Mouse (Mus musculus): ENCODE measurements around the gene Gm26920.
A peak's percentile ranks its signal among the peaks of the same experiment; 100 is the strongest.
"Not testable (repeated sequence)": the region's sequence is repeated elsewhere in the genome, so short reads cannot be mapped to it uniquely, and the experiment has no call there.

Gm26920 gene

DNA sequence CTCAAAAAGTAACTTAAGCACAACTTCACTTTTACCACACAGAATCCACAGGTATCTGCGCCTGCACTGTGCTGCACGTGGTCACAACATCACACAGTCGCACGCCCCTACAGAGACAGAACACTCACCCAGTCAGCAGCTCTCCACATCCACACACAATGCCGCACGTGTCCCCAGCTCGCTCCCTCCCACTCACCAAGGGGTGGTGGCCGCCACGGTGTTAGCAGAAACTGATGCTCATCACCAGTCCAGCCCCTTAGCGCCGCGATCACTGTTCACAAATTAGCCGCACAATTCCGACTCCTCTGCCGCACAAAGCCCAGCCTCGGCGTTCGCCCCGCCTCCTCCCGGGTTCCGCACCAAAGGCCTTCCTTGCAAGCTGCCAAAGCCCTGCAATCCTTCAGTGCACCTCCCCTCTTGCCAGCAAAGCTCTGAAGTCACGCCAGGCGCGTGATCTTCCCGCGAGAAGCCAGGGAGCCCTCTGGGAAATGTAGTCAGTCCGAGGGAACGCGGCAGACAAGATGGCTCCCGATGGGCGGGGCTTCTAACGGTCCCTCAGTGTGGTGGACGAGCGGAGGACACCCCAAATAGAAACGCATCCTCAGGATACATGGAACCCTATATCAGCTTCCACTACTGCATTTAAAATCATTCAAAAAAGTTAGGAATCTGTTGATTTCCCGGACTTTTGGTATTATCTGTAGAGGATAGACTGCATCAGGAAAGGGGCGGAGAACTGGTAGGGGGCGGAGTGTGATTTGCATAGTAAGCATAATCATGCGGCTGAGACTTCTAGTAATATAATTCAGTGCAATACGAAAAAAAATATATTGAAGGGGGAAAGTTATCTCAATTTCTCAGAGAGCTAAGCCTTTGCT, at the start of gene Gm26920, which contains the start of gene Zfp566:
TSS of gene Gm26920 (minus strand) at position 319 of the 878 bp plus-strand sequence.
TSS of gene Zfp566 (minus strand) at position 436 of the 878 bp plus-strand sequence.
- peak; percentile 91 to 97 for DNase-seq (ENCODE audit: low spot score in 2 of 2)

DNA sequence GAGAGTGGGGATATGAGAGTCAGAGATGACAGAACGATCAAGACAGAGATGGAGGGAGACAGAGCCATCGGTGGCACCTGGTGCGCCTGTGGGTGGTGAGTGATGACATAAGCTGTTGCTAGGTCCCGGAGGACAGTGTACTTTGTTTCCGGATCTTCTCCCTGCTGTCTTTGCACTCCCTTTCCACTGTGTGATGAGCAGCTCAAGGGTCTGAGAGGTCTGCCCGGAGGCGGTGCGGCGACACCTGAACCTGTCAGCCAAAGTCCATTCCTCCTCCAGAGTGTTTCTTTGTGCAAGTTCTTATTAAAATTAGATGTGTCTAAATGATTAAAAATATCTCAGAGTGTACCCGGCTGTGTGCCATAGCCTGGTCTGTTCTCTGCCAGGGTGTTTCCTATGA, 46.6 kb upstream of the Gm26920 start:
- no peak for DNase-seq (ENCODE audit: low spot score in 2 of 2)

DNA sequence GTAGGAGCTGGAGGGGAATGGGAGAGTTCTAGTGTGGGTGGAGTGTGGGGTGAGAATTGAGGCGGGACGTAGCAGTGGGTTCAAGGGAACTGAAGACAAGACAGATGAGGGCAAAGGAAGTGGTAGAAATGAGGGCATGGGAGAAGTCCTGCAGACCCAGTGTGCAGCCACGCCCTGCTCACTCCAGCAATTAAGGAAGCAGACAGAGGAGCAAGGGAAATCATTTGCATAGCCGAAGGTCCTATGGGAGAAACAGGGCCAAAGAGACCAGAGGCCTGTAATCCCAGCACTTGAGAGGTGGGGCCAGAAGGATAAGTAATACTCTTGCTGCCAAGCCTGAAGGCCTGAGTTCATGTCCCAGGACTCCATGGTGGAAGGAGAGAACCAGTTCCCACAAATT, 42.2 kb upstream of the Gm26920 start:
- DNase-seq (ENCODE audit: low spot score in 2 of 2), result no peak

DNA sequence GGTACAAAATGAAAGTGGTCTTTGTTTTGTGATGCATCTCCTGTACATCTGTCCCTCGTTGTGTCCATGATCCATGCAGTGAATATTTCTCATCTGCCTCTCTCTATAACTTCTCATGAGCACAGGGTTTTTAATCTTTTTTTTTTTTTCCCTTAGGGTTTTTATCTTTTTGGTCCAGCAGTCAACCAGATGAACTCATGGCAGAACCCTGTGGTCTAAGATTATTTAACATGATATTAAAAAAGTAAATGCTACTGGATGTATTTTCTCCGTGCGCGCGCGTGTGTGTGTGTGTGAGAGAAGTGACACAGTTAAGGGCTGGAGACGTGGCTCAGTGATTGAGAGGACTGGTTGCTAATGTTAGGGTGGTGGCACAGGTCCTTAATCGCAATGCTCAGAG, 39.7 kb upstream of the Gm26920 start:
- DNase-seq (ENCODE audit: low spot score in 2 of 2), result no peak

DNA sequence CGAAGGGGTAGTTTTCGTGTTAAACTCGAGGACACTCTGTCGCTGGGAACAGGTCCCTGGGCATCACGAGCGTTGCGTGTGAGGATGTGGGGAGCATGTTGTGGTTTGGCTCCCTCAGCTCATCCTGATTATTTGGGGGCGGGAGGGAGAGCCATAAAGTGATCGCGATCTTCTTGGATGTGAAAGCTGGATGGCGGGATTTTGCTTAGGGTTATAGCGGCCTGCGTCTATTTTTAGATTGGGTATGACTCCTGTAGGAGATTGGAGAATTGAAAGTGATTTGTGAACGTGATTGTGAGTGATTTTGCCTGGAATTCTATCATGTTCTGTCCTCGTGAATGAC, 31.9 kb upstream of the Gm26920 start:
- DNase-seq (ENCODE audit: low spot score in 2 of 2), result no peak

DNA sequence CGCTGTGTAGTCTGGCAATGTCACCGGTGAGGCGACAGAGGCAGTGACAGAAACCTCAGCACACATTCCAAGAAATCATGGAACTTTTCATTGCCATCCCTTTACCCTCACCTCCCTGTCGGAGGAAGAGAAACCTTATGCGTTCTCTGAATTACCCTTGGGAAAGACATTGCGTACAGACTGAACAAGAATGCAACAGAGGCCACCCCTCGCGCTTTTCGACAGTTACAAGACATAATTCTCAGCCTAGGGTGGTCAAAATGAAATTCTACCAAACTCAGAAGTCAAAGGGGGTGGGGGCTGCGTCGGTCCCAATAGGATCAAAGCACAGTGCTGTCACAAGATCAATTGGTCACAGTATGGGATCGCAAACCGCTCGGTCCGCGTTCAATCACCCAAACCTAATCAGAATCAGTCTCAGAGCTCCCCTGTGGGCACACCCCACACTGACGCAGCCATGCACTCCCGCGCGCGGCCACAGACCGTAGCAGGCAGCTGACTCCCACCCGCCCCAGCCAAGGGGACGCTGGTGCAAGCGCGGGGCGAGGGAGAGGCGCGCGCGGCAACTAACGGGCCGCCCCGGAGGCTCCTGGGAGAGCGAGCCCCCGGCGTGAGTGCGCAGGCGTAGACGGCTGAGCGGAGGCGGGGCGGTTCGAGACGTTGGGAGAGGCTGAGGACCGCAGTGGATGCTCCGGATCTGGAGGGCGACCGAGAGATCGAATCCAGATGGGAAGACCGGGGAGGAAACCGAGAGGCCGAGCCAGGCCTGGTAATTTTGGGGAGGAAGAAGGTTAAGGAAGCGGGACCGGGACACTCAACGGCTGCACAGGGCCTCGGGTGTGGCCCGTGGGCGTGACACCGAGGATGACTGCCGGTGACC, 31.3 kb upstream of the Gm26920 start, which contains the start of gene Zfp382:
TSS of gene Zfp382 (plus strand) at position 635 of the 880 bp plus-strand sequence.
- DNase-seq (ENCODE audit: low spot score in 2 of 2), result peak; percentile 72 to 86

DNA sequence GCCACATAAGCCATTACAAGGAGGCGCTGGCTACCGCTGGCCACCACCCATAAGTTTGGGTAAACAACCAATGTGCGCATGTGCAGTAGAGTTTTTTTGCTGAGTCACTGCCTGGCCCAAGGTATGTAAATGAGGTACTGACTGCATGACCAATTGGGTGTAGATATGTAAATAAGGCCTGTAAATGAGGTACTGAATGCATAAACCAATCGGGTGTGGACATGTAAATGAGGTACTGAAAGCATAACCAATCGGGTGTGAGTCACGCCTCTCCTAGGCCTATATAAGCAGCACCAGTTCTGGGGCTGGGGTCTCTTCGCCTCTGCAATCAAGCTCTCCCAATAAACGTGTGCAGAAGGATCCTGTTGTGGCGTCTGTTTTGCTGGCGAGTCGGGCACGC, 27.7 kb upstream of the Gm26920 start:
- not testable (repeated sequence) for DNase-seq (ENCODE audit: low spot score in 2 of 2)

DNA sequence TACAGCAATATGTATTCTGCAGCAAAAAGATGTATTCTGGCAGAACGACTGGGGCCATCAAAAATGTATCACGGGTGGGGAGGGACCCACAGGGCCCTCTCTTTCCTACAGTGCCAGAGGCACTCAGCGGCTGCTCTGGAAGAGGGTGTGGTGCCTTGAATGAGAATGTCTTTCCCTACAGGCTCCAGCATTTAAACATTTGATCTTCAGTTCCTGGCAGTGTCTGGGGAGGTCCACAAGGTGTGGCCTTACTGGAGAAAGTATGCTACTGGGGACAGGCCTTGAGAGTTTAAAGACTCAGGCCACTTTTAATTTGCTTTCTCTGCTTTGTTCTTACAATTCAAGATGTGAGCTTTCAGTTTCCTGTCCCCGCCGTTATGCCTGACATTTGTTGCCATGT, 25.9 kb upstream of the Gm26920 start:
- DNase-seq (ENCODE audit: low spot score in 2 of 2), result no peak

DNA sequence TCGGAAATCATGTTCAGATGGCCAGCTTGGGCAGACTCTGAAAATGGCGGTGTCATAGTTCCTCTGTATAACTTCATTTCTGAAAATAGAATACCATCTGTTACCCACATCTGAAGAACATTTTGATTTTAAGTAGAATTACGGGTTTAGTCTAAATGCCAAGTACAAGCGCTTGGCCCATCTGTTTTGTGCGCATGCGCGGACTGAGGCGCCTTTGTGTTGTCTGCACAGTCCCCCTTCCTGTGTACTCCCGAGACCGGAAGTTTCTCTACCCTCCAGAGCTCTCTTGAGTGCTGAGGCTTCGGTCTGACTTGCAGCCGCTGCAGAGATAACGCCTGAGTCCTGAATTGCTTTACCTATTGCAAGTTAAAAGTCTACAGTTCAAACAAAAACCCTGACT, 9.1 kb upstream of the Gm26920 start:
- no peak for DNase-seq (ENCODE audit: low spot score in 2 of 2)

DNA sequence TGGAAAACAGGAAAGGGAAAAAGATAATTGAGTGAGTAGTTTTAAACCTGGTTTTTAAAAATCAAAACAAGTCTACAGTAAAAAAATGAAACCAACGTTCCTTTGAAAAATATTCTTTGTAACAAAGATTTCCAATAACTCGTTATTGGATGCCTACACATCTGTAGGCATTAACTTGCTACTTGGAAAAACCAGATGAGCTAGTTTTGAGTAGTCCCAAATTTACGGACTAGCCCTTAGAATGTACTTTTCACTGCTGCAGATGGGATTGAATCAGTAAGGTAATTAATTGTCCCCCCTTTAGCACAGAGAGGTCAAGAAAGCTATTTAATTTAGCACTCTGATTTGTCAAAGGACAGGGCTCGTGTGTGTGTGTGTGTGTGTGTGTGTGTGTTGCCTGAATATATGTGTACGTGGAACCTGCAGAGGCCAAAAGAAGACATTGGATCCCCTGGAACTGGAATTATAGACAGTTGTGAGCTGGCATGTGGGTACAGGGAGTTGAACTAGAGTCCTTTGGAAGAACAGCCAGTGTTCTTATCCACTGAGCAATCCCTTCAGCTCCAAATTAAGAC, 5.4 kb upstream of the Gm26920 start:
- DNase-seq (ENCODE audit: low spot score in 2 of 2), result no peak

DNA sequence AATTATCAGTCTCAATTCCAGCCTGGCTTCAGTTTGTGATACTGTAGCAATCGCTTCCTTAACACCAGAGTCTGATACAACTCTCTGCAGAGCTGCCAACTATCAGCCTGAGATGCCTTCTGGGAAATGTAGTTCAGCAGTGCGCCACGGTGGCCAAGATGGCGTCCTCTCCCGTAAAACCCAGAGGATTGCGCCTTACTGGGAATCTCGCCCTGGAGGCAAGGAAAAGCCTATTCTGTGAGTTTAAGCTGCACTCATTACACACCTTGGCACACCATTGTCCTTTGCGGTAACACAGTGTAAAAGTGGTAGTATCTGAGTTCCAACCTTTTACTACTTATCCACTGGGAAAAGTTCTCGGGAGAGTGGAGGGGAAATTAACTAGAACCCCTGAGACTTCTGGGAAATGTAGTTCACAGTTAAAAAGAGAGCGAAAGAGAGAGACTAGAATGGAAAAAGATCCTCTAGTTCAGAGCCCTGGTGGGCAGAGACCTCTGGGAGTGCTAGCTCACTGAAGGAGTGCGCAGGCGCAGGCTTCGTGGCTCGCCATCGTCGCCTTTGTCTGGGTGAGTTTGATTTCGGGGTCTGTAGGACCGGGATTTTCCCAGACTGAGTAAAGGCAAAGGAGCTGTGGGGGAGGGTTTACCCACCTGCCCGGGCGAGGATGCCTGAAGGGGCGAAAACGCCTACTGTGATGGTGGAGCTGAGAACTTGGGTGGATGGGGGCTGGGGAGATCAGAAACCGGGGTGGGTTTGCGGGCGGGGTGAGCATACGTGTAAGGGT, 4.6 kb upstream of the Gm26920 start, which contains the start of gene Zfp260:
TSS of gene Zfp260 (plus strand) at position 132 of the 784 bp plus-strand sequence.
- peak; percentile 86 to 89 for DNase-seq (ENCODE audit: low spot score in 2 of 2)

DNA sequence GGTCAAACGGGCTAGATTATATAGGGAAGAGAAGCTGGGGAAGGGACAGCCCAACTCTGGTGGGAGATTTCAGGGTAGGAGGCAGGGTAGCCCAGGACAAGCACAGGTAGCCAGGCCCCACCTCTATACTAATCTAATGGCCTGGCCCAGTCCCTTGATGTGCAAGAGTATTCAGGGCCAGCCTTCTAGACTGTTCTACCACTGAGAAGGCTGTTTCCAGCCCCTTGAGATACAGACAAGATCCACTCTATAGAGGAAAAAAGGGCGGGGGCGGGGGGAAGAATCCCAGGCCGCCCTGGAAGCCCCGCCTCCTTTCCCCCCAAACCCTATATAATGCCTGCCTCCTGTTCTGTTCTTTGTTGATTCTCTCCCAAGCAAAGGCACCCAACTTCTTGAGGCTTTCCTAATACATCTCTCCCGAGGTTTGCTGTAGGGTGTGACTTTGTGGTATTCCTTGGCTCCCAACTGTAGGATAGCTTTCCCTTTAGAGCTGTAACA, 3.8 kb upstream of the Gm26920 start:
- DNase-seq (ENCODE audit: low spot score in 2 of 2), result no peak

DNA sequence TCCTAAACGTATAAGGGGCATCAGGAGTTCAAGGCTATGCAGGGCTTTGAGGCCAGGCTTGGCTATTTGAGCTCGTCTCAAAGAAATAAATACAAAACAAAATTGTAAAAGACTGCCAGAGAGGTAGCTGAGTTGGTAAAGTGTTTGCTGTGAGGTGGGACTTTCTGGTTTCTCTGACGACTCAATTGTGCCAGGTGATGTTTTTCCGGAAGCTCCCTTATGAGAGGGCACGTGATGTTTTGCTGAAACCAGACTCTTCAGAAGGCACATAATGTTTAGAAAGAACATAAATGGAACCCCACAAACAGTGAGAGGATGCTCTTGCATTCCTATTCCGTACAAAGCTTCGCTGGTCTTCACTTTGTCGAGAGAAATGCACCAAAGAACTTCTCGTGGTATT, 2.5 kb upstream of the Gm26920 start:
- DNase-seq (ENCODE audit: low spot score in 2 of 2), result no peak

DNA sequence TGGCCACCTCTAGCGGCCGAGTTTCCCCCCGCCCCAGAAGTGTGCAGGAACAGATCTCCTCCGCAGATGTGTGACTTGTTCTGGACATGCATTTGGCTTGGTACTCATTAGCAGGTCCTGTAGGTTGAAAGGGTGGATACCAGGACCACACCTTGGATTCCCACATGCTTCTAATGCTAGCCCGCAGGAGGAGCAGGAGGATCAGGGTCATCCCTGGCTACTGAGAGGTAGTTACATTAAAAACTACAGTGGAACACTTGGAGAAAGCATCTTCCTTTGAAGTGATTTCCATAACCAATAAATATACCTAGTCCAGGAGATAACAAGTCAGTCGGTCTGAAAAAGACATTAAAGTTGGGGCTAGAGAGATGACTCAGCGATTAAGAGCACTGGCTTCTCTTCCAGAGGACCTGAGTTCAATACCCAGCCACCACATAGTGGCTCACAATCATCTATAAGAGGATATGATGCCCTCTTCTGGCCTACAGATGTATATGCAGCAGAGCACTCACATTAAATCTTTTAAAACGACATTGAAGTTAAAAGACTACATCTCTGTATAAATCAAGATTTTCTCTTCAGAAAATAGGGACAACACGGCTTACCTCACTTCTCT, 868 bp upstream of the Gm26920 start:
- peak in 1 of 2 experiments; percentile 4 for DNase-seq (ENCODE audit: low spot score in 2 of 2)

DNA sequence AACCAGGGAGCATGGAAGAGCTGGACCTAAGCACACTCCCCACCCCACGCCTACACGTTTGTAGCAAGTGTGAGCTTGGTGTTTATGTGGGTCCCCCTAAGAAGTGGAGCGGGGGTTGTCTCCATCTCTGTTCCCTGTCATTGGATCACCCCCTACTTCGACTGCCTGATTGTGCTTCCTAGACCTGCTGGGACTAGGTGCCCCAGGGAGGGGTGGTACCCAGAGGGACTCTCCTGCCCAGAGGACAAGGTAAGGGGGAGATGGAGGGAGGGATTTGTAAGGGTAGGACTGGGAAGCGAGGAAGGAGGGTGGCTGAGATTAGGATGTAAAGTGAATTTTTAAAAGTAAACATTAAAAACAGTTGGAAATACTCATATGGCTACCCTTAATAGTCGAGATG, 805 bp downstream of the Gm26920 start:
- no peak for DNase-seq (ENCODE audit: low spot score in 2 of 2)

DNA sequence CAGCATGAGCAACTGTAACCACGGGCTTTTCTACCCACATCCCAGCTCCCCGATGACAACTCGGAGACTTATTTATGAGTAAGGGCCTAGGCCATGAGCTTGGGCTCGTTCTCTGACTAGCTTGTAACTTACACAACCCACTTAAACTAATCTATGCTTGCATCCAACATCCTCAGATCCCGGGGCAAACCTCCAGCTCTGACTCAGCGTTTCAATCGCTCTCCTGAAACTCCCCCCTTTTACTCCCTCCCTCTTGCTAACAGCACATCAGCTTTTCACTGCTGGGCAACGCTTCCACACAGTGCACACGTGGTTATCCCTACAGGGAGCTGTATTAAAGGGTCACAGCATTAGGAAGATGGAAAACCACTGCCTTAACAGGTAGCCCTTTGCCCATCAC, 3.7 kb downstream of the Gm26920 start:
- DNase-seq (ENCODE audit: low spot score in 2 of 2), result peak in 1 of 2 experiments; percentile 27

DNA sequence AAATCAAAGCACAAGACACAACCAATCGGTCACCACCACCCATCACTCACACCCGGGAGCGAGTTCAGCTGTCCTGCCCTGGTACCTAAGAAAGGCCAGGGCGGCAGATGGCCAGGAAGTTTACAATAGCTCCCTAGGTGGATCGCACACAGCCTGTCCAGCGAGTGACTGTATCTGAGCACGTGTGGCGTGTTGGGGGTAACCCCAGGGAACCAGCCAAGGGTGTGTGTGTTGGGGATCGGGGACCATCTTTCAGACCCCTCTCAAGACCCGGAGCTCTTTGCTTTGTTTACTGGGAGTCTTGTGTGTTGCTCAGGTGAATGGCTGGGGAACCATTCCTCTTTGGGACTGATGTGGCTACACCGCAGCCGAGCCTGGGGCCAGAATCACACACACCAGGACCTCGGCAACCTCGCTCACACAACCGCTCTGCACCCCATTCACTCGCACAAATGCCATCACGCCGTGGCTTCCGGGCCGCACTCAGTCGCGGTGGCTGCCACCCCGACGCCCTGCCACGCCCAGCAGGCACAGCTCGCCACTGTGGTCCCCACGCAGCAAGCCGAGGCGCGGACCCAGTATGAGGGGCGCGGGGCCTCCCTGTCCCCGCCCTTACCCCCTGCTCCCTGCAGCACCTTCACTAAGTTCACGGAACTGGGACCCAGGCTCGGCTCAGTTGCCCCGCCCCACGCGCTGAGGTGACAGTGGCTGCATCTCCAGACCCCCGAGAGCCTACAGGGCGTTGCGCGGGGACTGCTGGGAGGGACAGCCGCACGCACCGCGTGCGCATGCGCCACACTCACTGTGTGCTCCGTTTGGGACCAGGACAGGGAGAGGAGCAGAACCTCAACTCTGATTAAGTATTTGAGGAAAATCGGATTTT, 17.8 kb downstream of the Gm26920 start, which contains the start of gene Zfp82:
TSS of gene Zfp82 (minus strand) at position 755 of the 883 bp plus-strand sequence.
- peak; percentile 60 to 72 for DNase-seq (ENCODE audit: low spot score in 2 of 2)

DNA sequence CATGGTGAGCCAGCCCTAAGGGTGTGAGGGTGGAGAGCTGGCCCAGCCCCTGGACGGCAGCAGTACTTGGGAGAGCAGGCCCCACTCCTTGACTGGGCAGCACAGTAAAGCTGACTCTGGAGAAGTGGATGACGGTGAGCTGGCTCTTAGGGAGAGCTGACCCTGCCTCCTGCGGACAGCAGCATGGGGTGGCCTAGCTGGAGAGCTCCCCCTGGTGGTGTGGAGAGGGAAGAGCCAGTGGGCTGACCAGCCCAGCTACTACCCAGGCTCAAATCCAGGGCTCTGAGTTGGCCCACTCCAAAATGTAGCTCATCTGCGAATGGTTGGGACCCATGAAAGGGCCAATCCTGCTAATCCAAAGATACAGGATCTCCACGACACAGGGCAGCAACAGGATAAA, 25.6 kb downstream of the Gm26920 start:
- no peak for DNase-seq (ENCODE audit: low spot score in 2 of 2)

DNA sequence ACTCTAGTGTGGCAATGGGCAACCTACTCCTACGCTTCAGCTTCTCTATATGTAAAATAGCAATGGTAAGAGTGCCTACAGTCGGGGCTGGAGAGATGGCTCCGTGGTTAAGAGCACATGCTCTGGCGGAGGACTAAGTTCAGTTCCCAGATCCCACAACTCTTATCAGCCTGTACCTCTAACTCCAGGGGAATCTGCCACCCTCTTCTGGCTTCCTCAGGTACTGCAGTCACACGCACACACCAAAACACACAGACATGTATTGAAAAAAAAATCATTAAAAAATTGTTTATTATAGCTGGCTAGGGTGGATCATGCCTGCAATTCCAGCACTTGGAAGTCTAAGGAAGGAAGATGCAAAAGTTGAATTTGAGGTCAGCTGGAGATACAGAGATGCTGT, 27.7 kb downstream of the Gm26920 start:
- DNase-seq (ENCODE audit: low spot score in 2 of 2), result no peak

DNA sequence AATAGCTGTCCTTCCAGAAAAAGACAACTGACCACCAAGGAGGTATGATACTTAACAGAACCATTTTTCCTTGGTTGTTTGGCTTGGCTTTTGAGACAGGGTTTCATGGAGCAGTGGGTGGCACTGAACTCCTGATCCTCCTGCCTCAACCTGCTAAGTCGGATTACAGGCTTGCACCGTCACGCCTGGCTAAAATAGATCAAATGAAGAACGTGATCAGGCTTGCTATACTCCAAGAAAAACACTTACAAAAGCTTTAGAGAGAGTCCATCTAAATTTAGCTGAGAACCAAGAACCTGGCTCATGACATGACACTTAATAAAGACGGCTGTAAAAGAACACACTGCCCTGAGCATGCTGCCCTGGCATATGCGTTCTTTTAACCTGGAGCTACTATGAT, 29.9 kb downstream of the Gm26920 start:
- no peak for DNase-seq (ENCODE audit: low spot score in 2 of 2)
